Mouse (Mus musculus): ENCODE data around the gene Fgf23. TPM values are rescaled to one million over a fixed set of nuclear protein-coding genes. Genes with fewer than 3 reads are reported as not detected.
A peak's percentile ranks its signal among the peaks of the same experiment; 100 is the strongest.

Fgf23 gene
- polyA plus RNA-seq, 1 experiment, result 0.34 TPM

DNA sequence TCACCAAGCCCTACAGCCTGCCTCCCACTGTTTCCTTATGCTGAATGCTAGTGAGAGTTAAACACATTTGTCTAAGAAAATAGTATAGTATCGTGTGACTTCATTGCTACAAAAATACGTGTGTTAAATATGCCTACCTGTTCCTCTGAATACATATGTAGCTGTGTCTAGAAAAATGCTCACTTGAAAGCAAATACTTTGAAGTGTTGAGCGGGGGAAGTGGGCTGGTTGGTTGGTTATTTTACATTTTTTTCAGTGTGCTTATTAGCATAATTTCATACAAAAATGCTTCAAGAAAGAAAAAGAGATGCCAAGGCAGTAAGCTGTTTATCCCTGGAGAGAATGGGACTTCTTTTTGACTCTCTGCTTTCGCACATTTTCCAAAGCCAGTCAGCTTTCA lies 12.7 kb upstream of the Fgf23 start:
- no peak for TF ChIP-seq CTCF (IDR thresholded peaks at IDR 0.05; ENCODE audit: borderline replicate concordance, control insufficient read depth, extremely low read depth, insufficient read depth, low read length, poor library complexity)
- TF ChIP-seq POLR2A (IDR thresholded peaks at IDR 0.05; ENCODE audit: control insufficient read depth, extremely low read depth, insufficient read depth, low read length, poor library complexity), result no peak
- WGBS, result 76% methylated on average over 4 of the region's 4 CpGs
- no peaks in the 10 kb centered on the region for H3K36me3 ChIP-seq (ENCODE audit: control insufficient read depth, insufficient read depth, low read length)
- no peaks in the 10 kb centered on the region for H3K27me3 ChIP-seq (ENCODE audit: control insufficient read depth, insufficient read depth, low read length)
- no peak for DNase-seq
- no peak overlapping the region for H3K27ac ChIP-seq (ENCODE audit: control insufficient read depth, insufficient read depth, low read length)
- H3K4me3 ChIP-seq (ENCODE audit: control insufficient read depth, insufficient read depth, low read length), result no peak overlapping the region
- no peaks in the 10 kb centered on the region; the same call in 1 of the 2 replicates for H3K4me1 ChIP-seq (replicated peaks; ENCODE audit: control insufficient read depth, insufficient read depth, low read length)

DNA sequence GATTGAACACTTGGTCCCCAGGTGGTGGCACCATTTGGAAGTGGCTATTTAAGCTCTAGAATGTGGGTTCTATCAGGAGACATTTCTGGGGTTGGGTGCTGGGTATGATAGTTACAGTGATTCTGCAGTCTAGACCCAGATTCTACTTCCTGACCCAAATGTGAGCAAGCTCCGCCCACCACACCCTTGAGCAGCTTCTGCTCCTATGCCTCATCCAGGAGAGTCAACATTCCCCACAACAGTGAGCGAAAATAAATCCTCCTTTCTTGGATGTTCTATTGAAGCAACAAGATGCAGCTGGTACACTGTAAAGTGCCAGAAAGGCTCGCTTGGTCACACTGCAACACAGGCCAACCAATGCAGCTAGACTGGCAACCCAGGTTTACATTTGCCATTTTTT lies 8.8 kb upstream of the Fgf23 start:
- no peak for TF ChIP-seq CTCF (IDR thresholded peaks at IDR 0.05; ENCODE audit: borderline replicate concordance, control insufficient read depth, extremely low read depth, insufficient read depth, low read length, poor library complexity)
- no peak for TF ChIP-seq POLR2A (IDR thresholded peaks at IDR 0.05; ENCODE audit: control insufficient read depth, extremely low read depth, insufficient read depth, low read length, poor library complexity)
- Histone ChIP-seq H3K36me3 (ENCODE audit: control insufficient read depth, insufficient read depth, low read length) (no peaks in the 10 kb centered on the region), H3K4me1 (replicated peaks; ENCODE audit: control insufficient read depth, insufficient read depth, low read length) (no peaks in the 10 kb centered on the region; the same call in 1 of the 2 replicates), H3K4me3 (ENCODE audit: control insufficient read depth, insufficient read depth, low read length) (no peak overlapping the region), H3K27ac (ENCODE audit: control insufficient read depth, insufficient read depth, low read length) (no peak overlapping the region), H3K27me3 (ENCODE audit: control insufficient read depth, insufficient read depth, low read length) (no peaks in the 10 kb centered on the region)
- DNase-seq, result no peak
- WGBS, result 89% methylated on average over 3 of the region's 3 CpGs

DNA sequence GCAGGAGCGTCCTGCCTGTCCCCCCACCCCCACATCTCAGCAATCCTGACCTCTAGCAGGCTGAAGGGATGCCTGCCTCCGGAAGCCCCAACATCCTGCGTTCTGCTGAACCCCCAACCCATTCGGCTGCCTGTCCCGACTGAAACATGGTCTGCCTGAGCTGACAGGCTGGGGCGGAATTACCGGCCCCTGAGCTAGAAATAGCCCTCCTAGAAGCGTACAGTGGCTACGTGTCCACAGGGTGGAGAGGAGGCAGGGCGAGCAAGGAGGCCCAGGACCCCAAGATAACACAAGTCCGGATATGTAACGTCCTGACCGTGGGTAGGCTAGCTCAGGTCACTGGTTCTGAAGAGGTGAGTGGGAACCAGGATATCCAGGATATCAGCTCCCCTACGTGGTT lies 7.9 kb upstream of the Fgf23 start:
- no peak overlapping the region for H3K4me3 ChIP-seq (ENCODE audit: control insufficient read depth, insufficient read depth, low read length)

DNA sequence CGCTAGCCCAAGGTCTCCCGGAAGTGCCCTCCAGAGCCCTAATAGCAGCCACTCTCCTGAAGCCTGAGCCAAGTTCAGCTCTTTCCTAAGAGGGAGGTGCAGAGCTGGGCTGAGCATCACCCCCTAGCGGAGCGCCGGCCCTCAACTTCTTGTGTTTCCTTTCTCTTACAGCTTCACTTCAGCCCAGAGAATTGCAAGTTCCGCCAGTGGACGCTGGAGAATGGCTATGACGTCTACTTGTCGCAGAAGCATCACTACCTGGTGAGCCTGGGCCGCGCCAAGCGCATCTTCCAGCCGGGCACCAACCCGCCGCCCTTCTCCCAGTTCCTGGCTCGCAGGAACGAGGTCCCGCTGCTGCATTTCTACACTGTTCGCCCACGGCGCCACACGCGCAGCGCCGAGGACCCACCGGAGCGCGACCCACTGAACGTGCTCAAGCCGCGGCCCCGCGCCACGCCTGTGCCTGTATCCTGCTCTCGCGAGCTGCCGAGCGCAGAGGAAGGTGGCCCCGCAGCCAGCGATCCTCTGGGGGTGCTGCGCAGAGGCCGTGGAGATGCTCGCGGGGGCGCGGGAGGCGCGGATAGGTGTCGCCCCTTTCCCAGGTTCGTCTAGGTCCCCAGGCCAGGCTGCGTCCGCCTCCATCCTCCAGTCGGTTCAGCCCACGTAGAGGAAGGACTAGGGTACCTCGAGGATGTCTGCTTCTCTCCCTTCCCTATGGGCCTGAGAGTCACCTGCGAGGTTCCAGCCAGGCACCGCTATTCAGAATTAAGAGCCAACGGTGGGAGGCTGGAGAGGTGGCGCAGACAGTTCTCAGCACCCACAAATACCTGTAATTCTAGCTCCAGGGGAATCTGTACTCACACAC lies 7.4 kb downstream of the Fgf23 start:
- 6% methylated on average over 59 of the region's 59 CpGs for WGBS
- Histone ChIP-seq H3K4me3 (ENCODE audit: control insufficient read depth, insufficient read depth, low read length) (0 out of 2 replicates have a peak overlapping the region, but pooled peaks have one; percentile 2), H3K4me1 (replicated peaks; ENCODE audit: control insufficient read depth, insufficient read depth, low read length) (peaks cover 6% of the 10 kb centered on the region; the same call in 1 of the 2 replicates), H3K27ac (ENCODE audit: control insufficient read depth, insufficient read depth, low read length) (no peak overlapping the region), H3K27me3 (ENCODE audit: control insufficient read depth, insufficient read depth, low read length) (peaks cover 8% of the 10 kb centered on the region; the same call in 1 of the 2 replicates), H3K36me3 (ENCODE audit: control insufficient read depth, insufficient read depth, low read length) (no peaks in the 10 kb centered on the region)
- TF ChIP-seq POLR2A (IDR thresholded peaks at IDR 0.05; ENCODE audit: control insufficient read depth, extremely low read depth, insufficient read depth, low read length, poor library complexity) (no peak), CTCF (IDR thresholded peaks at IDR 0.05; ENCODE audit: borderline replicate concordance, control insufficient read depth, extremely low read depth, insufficient read depth, low read length, poor library complexity) (no peak)
- DNase-seq, result peak; percentile 7

More for the DNA sequence above, 7.9 kb upstream of the Fgf23 start:
- Histone ChIP-seq H3K36me3 (ENCODE audit: control insufficient read depth, insufficient read depth, low read length) (no peaks in the 10 kb centered on the region), H3K27ac (ENCODE audit: control insufficient read depth, insufficient read depth, low read length) (no peak overlapping the region), H3K27me3 (ENCODE audit: control insufficient read depth, insufficient read depth, low read length) (no peaks in the 10 kb centered on the region), H3K4me1 (replicated peaks; ENCODE audit: control insufficient read depth, insufficient read depth, low read length) (no peaks in the 10 kb centered on the region; the same call in 1 of the 2 replicates)
- TF ChIP-seq POLR2A (IDR thresholded peaks at IDR 0.05; ENCODE audit: control insufficient read depth, extremely low read depth, insufficient read depth, low read length, poor library complexity), result no peak
- TF ChIP-seq CTCF (IDR thresholded peaks at IDR 0.05; ENCODE audit: borderline replicate concordance, control insufficient read depth, extremely low read depth, insufficient read depth, low read length, poor library complexity), result no peak
- no peak for DNase-seq
- WGBS, result 6% methylated on average over 14 of the region's 14 CpGs

DNA sequence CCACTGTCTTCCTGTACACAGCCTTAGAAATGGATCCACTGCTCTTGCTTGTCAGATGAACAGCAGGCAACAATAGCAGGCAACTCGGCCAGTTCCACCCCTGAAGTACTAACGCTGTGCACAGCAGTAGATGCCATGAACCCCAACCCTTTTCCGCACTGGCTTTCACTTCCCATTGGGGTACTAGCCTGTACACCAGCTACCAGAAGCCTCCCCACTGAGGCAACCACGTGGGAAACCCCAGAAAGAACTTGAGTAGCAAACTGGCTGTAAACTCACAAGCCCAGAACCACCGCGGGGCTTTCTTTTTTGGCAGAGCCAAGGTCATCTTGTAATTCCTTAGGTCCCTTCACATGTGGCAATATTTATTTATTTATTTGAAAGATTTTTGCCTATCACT lies 9.1 kb downstream of the Fgf23 start:
- WGBS, result 72% methylated on average over 6 of the region's 6 CpGs
- no peak overlapping the region for H3K27ac ChIP-seq (ENCODE audit: control insufficient read depth, insufficient read depth, low read length)
- TF ChIP-seq CTCF (IDR thresholded peaks at IDR 0.05; ENCODE audit: borderline replicate concordance, control insufficient read depth, extremely low read depth, insufficient read depth, low read length, poor library complexity), result no peak
- no peak for TF ChIP-seq POLR2A (IDR thresholded peaks at IDR 0.05; ENCODE audit: control insufficient read depth, extremely low read depth, insufficient read depth, low read length, poor library complexity)
- peaks cover 8% of the 10 kb centered on the region; the same call in 1 of the 2 replicates for H3K27me3 ChIP-seq (ENCODE audit: control insufficient read depth, insufficient read depth, low read length)
- H3K4me3 ChIP-seq (ENCODE audit: control insufficient read depth, insufficient read depth, low read length), result no peak overlapping the region
- no peak for DNase-seq
- H3K36me3 ChIP-seq (ENCODE audit: control insufficient read depth, insufficient read depth, low read length), result no peaks in the 10 kb centered on the region
- H3K4me1 ChIP-seq (replicated peaks; ENCODE audit: control insufficient read depth, insufficient read depth, low read length), result peaks cover 6% of the 10 kb centered on the region; the same call in 1 of the 2 replicates

DNA sequence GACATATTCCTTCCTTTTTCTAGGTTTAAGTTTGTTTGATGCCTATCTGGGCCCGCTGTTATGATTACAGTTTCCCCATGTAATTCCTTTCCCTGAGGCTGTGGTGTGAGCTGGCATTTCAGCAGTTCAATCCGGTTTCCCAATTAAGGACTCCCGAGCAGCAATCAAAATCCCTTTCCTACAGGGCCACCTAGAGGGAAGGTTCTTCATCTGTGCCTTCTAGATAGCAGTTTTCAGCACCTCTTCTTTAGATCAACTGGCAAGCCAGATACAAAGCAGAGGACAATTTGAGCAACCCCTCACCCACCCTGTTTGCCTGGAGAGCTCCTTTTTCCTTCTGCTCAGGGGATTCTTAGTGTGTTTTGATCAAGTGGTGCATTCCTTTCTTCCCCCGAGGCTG lies 14.0 kb downstream of the Fgf23 start:
- H3K4me1 ChIP-seq (replicated peaks; ENCODE audit: control insufficient read depth, insufficient read depth, low read length), result no peaks in the 10 kb centered on the region
- DNase-seq, result peak; percentile 21
- H3K36me3 ChIP-seq (ENCODE audit: control insufficient read depth, insufficient read depth, low read length), result no peaks in the 10 kb centered on the region
- no peak overlapping the region for H3K4me3 ChIP-seq (ENCODE audit: control insufficient read depth, insufficient read depth, low read length)
- TF ChIP-seq CTCF (IDR thresholded peaks at IDR 0.05; ENCODE audit: borderline replicate concordance, control insufficient read depth, extremely low read depth, insufficient read depth, low read length, poor library complexity), result no peak
- TF ChIP-seq POLR2A (IDR thresholded peaks at IDR 0.05; ENCODE audit: control insufficient read depth, extremely low read depth, insufficient read depth, low read length, poor library complexity), result no peak
- no peaks in the 10 kb centered on the region for H3K27me3 ChIP-seq (ENCODE audit: control insufficient read depth, insufficient read depth, low read length)
- H3K27ac ChIP-seq (ENCODE audit: control insufficient read depth, insufficient read depth, low read length), result no peak overlapping the region
- WGBS, result 88% methylated on average over 4 of the region's 4 CpGs

Measured in thymus, adult 2 months (tissue).